Mouse (Mus musculus) lung, postnatal 4 days (tissue): ENCODE data around the gene Ldhb.
"Not testable (repeated sequence)": the region's sequence is repeated elsewhere in the genome, so short reads cannot be mapped to it uniquely, and the experiment has no call there.

ENCODE experiments used
- DNase-seq, 2 experiments: peaks; one replicate each; pipeline ENCODE4 v3.0.0; 2021

The Ldhb gene

DNA sequence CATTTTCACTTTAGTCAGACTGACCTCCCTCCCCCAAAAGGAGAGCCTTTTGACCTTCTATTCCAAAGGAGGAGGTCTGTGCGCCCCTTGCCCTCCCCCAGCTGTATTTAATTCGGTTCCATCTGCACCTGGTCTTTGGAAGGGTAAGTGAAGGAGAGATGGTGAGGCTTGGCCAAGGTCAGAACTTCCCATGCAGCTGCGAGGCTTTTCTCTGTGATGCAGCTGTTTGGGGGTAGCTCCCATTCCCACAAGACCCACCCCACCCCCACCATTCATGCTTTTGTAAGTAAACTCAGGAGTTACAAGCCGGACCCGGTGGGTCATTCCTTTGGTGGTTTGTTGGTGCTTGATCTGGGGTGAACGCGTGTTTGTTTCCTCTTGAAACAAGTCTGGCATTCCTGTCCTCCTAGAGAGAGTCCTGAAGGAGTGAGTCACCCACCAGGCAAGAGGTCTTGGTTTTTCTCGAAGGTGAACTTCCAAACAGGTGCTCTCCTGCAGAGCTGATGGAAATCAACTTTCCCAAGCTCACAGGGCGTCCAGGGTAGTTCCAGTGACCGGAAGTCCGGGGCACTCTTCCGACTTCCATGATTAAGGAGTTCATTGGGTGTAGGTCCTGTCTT lies 3.9 kb upstream of the Ldhb start:
- DNase-seq = peak; percentile 16 to 32

DNA sequence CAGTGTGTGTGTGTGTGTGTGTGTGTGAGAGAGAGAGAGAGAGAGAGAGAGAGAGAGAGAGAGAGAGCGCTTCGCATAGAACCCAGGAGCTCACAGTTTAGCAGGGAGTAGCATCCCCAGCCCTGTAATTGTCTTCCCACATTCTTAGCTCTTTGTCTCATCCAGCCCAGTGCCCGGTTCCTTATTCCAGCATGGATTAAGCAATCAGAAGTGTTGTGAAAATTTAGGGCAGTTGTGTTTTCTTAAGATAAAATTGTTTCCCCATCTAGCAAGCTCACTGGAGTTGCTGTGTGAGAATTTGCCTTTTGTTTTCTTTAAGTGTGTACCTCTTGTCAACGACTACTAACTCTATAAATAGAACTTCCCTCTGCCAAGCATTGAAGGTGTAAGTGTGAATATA lies 906 bp upstream of the Ldhb start:
- DNase-seq = no peak

DNA sequence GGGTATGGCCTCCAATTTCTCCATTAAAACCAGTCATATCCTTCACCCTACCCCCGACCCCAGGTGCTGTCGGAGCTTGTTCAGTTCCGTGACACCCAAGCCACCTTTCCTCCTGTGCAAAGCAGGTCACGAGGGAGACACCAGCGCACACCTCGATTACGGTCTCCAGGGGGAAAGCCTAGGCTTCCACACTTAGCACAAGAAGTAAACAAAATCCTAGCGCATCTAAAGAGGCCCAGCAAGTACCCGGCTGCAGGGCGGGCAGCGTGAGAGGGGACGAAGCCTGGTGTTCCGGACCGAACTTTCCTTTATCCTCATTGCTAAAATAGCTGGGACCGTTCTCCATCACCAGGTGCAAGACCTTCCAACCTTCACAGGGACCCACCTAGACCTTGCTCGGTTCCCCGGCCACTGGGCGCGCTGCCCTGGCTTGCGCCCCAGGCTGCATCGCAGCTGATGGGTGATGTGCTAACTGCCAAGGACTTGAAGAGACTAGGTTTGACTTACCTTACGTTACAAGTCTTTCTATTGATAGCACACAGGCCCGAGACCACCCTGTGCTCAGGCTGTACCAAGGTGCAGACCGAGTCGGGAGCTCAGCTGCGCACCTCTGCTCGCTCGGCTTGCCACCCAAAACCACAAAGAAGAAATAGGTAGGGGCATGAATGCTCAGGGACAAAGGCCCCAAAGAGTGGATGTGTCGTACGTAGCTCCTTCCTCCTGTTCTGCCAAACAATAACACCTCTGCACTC lies 548 bp downstream of the Ldhb start:
- peak; percentile 12 to 31 for DNase-seq

DNA sequence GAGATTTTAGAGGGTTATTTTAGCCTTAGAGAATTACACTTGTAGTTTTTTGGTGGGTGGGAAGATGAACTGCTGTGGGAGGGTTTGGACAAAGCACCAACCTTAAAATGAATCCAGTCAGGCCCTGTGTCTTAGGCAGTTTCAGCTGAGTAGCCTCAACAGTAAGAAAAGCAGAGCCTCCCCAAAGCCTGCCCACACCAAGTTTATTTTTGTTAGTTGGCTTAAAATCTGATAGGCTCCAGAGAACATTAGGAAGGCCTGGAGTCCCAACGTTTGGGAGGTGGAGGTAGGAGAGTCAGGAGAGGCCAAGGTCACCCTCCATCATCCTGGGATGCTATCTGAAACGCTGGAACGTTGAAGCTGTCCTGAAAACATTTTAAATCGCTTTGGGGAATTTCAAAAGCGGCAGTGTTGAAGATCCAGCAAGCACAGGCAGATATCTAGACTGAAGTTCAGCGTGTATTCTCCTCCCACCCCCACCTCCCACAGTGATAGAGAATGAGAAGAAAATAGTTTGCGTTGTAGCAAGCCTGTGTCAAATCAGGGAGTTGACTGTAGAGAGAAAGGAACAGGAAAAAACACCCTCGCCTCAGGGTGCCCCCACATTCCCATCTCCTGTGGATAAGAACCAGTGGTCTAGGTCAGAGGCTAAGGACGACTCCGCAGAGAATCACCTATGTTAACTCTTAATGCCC lies 1.3 kb downstream of the Ldhb start:
- no peak for DNase-seq

DNA sequence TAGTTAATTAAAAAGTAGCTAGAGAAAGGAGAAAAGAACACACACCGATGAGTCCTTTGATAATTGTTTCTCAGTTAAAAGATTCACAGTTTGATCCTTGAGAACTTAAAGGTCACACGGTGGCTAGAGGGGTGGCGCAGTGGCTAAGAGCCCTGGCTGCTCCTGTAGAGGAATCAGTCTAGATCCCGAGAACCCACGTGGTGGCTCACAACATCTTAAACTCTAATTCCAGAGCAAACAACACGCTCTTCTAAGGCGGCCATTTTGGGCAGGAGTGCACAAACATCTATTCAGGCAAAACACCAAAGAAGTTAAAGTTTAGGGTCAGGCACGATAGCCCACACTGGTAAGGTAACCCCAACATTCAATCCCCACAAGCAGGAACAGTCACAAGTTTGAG lies 4.2 kb downstream of the Ldhb start:
- no peak for DNase-seq

DNA sequence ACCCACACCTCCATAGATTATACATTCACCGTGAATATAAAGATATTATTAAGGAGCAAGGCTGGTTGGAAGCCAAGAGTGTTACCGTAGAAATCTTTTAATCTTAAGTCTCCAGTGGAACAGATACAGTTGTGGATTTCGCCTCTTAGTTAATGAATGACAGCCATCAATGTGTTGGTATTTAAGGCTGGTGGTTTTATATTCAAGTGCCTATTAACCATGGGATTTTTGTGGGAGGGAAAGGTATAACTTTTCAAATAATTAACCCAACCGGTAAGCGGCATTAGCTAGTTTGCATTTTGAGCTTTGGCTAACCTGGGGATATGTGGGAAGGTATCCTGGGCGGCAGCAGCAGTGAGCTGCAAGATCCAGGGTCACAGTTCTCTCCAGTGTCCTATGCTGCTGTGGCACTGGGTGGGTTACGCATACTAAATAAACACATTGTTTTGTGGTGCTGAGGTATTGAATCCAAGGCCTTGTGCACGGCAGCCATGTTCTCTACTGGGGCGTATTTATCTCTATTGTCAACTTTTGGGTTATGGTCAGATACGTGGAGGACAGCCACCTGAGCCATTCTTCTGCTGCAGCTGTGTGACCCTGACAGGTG lies 5.1 kb downstream of the Ldhb start:
- no peak for DNase-seq

DNA sequence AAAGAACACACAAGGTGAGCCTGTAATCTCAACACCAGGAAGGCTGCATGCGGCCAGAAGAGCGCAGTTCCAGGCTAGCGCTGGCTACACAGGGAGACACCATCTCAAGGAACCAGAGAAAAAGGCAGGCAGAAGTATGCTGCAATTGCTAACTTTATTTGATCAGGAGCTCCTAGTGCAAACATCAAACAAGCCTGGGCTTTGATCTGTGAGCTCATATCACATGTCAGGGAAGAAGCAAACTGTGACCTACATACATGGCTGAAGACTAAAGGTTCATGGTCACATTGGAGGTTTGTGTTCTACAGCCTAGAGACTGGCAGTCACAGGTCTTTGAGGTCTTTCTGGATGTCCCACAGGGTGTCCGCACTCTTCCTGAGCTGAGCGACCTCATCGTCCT lies 17.6 kb downstream of the Ldhb start:
- DNase-seq = not testable (repeated sequence)

DNA sequence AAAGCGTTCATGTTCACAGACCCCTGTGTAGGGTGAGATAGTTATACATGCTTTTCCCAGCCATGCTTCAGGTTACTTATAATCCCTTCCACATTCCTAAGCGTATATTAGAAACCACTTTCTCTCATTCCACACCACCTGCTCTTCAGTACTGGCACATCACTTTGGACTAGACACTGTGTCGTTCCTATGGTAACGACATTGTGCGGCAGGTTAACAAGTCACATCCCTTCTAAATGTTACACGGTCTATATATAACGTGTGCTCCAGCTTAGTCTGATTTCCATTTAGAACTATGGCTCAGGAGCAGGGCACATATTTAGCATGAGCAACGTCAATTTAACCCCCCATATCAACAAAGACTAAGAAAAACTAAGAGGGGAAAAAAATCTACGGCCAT lies 20.1 kb downstream of the Ldhb start:
- DNase-seq = no peak

DNA sequence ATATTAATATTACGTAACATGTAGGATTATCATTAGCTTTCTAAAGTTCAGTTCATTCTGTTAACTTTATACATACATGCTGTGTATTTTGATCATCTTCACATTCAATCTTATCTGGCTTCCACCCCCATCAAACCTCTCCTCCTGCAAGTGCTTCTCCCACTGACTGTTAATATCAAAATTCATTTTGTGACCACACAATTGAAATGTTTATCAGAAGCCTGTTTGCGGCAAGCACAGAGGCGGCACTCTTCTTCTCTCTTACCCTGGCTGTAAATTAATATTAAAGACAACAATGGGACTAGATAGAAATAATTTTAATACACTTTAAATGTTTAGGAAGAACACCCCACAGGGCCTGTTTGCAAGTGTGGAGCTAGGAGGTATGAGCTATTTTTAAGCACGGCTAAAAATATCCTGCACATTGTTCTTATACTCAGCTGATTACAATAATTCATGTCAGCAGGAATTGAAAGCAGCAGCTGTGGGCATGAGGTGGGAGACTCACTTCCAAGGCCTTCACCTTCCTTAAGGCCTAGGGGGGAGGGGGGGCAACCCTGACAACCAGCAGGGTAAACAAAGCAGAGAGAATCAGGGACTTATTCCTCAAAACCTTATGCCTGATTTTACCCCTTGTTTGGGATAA lies 22.2 kb downstream of the Ldhb start:
- no peak for DNase-seq

DNA sequence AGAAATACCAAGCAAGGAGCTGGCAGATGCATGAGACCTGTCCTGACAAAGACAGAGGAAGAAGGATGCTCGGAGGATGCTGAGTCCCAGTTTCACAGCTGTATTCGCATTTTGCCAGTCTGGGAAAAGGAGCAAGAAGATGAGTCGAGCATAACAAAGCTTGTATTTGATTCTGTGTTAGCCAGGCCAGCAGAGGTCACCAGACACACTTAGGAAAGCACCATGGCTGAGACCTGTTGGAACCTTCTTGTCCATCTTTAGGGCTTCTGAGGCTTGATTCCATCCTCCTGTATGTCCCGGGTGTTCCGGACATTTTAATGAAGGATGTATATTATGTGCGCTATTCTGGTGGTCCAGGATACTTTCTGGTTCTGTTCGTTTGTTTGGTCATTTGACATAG lies 30.5 kb downstream of the Ldhb start:
- DNase-seq = no peak

DNA sequence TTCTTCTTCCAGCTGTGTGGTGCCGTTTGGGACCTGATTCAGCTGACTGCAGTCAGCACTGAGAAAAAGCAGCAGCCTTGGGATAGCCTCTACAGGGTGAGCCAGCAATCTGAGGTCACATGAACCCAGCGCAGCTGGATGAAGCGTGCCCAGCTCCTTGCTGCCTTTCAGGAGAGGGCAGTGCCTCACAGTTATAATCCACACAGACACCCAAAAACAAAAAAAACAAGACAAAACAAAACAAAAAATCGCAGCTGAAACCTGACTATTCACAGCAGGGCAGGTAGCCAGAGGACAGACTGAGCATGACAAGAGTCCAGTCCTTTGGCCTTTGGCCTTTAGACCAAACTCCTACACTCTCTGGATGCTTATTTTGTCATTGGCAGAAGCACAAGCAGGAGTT lies 35.0 kb downstream of the Ldhb start, which contains the start of gene Gys2:
TSS of gene Gys2 (minus strand) at position 309 of the 403 bp plus-strand sequence.
- DNase-seq = no peak

DNA sequence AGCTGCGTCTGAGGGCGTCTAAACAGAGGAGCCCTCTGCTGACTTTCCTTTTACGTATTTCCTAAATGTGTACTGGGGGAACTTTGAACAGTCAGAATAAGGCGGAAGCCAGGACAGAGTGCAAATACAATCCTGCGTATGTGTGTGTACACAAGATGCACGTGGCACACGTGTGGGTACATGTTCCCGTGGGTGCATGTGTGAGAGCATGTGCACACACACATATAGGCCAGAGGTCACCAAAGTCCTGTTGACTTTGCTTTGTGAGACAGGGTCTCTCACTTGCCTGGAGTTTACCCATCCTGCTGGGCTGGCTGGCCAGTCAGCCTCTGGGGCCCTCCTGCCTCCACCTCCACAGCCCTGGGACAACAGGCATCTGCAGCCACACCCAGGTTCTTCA lies 36.6 kb downstream of the Ldhb start:
- no peak for DNase-seq

DNA sequence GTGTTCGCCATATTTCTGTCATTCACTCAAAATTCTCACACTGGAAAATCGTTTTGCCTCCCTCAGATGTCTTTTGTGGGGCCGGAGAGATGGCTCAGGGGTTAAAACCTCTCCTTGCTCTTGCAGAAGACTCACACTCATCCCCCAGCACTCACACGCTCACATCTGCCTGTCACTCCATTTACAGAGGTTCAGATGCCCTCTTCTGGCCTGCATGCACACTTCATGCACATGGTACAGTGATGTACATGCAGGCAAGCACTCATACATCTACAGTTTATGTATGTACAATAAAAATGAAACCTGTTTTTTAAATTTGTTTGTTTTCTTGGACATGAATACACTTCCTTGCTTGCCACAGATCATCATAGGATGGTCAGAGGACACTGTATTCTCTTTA lies 38.2 kb downstream of the Ldhb start:
- DNase-seq = no peak

DNA sequence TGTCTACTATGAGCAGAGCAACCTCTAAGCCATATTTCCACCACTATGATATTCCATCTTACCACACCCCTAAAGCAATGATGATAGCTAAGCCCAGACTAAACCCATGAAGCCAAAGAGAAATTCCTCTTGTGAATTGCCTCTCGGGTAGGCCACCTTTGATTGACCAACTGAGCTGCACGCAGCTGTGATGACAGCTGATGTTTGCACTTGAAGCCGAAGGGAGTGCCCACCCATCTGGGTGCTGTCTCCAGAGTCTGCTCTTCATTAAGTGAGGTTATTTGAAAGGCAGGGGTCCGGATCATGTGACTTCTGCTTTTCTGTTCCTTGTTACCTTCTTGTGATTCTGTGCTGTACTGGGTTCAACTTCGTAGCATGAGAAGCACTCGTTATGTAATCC lies 45.6 kb downstream of the Ldhb start:
- no peak for DNase-seq

DNA sequence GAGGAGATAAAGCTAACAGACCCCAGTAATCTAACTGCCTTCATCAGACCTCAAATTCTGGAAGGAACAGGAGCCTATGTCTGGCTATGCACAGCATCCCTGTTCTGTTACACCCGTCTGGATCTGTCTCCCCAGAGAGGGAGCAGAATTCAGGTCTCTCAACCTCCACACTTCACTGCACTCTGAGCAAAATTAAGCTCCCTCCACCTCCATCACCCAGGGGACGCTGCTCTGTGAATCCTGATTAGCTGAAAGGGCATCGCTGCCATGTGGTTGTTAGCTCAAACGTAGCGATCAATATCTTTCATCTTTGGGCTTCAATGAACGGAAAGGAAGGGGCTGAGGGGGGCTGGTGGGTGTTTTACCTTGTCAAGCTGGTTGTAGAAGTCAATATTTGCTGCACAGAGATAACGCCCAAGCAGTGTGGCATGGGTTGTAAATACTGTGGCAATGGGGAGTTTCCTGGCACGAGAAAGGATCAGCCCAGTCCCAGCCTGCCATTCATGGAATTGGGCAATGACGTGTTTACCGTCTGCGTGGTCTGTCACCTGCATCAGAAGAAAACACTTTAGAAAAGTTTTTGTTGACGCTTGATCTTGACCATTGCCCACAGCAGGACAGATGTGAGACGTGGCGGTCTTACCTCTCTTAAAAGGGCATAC lies 48.6 kb downstream of the Ldhb start:
- DNase-seq = no peak

DNA sequence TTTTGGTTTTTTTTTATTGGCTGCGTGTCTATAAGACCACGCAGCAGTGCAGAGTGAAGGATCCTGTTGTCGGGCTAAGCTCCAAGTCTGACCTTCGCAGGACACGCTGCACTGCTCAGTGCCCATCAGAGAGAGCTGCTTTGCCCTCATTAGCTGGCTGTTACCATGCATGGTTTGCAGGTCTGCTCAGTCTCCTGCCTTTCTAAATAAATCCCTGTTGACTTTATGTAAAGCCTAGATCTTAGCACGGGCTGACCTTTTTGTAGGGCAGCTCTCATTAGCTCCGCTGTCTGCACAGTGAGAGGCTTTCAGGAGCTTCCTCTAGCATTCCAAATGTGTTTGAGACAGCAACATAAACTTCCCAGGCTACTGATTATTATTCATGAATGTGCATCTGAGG lies 49.7 kb downstream of the Ldhb start:
- no peak for DNase-seq

DNA sequence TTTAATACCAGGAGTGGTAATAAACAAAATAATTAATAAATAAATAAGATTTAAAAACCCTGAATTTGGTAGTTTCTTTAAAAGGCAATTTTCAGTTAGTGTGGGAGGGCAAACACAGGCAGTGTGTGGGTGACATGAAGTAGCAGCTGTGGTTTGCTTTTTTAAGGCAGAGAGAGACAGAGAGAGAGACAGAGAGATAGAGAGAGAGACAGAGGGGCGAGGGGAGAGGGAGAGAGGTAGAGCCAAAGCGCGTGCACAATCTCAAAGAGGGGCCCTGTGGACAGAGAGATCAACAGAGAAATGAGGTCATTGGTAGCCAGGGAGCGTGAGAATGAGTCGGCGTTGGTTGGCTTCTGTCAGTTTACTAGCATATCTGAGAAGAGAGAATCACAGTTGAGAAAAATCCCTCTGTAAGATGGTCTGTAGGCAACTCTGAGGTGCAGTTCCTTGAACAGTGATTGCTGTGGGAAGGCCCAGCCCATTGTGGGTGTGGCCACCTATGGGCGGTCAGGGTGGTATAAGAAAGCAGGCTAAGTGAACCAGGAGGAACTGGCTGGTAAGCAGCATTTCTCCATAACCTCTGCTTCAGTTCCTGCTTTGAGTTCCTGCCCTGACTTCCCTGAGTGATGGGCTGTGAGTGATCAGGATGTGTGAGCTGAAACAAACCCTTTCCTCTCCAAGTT lies 52.3 kb downstream of the Ldhb start:
- no peak for DNase-seq

DNA sequence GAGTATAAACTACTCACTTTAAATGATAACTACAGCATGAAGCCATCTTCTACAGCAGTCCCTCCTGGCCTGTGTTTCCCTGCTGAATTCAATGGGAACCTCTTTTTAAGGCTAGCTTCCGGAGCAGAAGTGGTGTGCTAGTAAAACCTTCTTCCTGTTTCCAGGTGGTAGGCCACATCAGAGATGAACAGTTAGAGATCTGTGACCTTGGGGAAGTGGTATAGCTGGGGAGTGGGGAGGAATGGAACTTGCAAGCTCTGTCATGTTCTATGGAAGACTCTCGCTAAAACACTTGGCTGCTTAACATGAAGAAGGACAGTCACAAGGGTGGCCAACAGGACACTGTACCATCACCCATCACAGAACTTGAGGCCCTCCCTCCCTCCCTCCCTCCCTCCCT lies 54.4 kb downstream of the Ldhb start:
- no peak for DNase-seq

DNA sequence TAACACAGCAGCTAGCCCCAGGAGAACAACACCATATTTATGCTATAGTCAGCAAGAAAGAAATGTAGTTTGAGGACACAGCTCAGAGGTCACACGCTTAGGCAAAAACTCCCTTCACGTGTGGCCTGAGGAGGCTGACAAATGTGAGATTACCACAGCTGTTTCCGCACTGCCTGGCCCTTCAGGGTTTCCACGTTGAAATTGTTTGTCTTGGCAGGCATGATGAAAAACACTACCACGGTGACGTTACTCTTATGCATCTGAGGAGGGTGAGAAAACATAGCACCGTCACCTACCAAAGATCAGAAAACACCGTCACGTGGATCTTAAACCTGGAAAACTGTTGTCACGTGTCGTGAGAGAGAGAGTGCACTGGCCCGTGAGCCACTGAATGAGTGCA lies 56.4 kb downstream of the Ldhb start:
- DNase-seq = no peak
